Mouse (Mus musculus): Measurements from ENCODE around the gene Oas1a.

Oas1a gene

DNA sequence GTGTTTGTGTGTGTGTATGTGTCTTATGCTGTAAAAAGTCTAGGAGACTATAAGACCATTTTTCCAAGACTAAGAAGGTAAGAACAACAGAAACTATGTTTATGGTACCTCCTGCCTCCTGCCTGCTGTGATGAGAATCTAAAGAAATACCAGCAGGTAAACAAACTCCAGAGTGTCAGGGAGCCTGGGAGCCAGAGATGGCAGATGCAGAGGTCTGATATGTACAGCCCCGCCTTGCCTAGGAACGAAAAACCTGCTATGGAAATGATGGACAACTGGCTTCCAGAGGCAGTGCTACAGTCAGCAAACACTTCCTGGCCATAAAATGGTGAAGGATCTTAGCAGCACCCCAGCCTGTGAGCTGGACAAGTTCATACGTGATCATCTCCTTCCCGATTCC lies 60.3 kb downstream of the Oas1a start, which contains the start of gene Oas1f:
TSS of gene Oas1f (plus strand) at position 301 of the 400 bp plus-strand sequence.
- in situ Hi-C loops (cut with MboI; ENCODE audit: unreplicated experiment in 2 of 2), result loop anchor here in 1 of 2 experiments (10.0 kb wide), 1 partner anchor 52 kb away; the partner anchor contains the start of gene Oas1e
